Mouse (Mus musculus) bone marrow macrophage, adult 2 months (primary cell): ENCODE data around the gene Uhrf2.

Experiments used
- CTCF ChIP-seq: IDR thresholded peaks from 2 replicates; pipeline ENCODE4 v1.5.1; 2012; ENCODE audit warnings: low read depth, mild to moderate bottlenecking, low read length, moderate library complexity
- POLR2A ChIP-seq: IDR thresholded peaks from 2 replicates; pipeline ENCODE4 v1.6.1; 2012; ENCODE audit warnings: mild to moderate bottlenecking, low read depth, low read length, borderline replicate concordance

- no peak for TF ChIP-seq CTCF
- no peak for TF ChIP-seq POLR2A
Measured at GRCm38 (mm10) chr19:30118344-30119312, 88.3 kb downstream of the Uhrf2 start.
